Mouse (Mus musculus) left cerebral cortex, postnatal 36 days (tissue): ENCODE results near the gene Slc28a1. TPM values are rescaled to one million over a fixed set of nuclear protein-coding genes. Genes with fewer than 3 reads are reported as not detected.
A peak's percentile ranks its signal among the peaks of the same experiment; 100 is the strongest.
"Not testable (repeated sequence)": the region's sequence is repeated elsewhere in the genome, so short reads cannot be mapped to it uniquely, and the experiment has no call there.

Source experiments
- DNase-seq, 2 experiments: peaks; one replicate each; pipeline ENCODE4 v3.0.0; 2021 to 2022; ENCODE audit warnings: low spot score in 2 of 2, mixed read lengths in 1 of 2
- intact Hi-C: fragments of 180-260 bp; cut with DNase I; formaldehyde crosslinking; loops from one replicate; pipeline ENCODE4 v1.15.1; 2025
- total RNA-seq, 2 experiments: library from RNA; stranded (reverse); gene quantifications; 2 replicates each; pipeline ENCODE4 v1.2.3; 2021

Gene Slc28a1
- total RNA-seq, 2 experiments from 2014 or later = 0.27 to 0.30 TPM

- DNase-seq = no peak
- intact Hi-C loops = no loop called here
Measured at GRCm38 (mm10) chr7:81158933-81159332, 44.3 kb downstream of the Slc28a1 start.

- intact Hi-C loops = loop anchor here (10.0 kb wide), 1 partner anchor 613 kb away; no protein-coding TSS in a partner anchor
- no peak for DNase-seq
Measured at GRCm38 (mm10) chr7:81161666-81162065, 47.1 kb downstream of the Slc28a1 start.

GRCm38 (mm10) chr7:81162345-81162744 is 47.7 kb downstream of the Slc28a1 start:
- DNase-seq = peak; percentile 60 to 64
- intact Hi-C loops = loop anchor here (10.0 kb wide), 1 partner anchor 612 kb away; no protein-coding TSS in a partner anchor

- DNase-seq = no peak
- intact Hi-C loops = loop anchor here (10.0 kb wide), 1 partner anchor 610 kb away; no protein-coding TSS in a partner anchor
Measured at GRCm38 (mm10) chr7:81164411-81164810, 49.8 kb downstream of the Slc28a1 start.

- intact Hi-C loops = loop anchor here (2.0 to 10.0 kb wide), 3 partner anchors 155 to 608 kb away; no protein-coding TSS in a partner anchor
- peak in 1 of 2 experiments; percentile 16 for DNase-seq
Measured at GRCm38 (mm10) chr7:81167124-81167523, 52.5 kb downstream of the Slc28a1 start.

GRCm38 (mm10) chr7:81169351-81169750 is 54.8 kb downstream of the Slc28a1 start:
- intact Hi-C loops = loop anchor here (5.0 to 10.0 kb wide), 2 partner anchors 153 to 605 kb away; no protein-coding TSS in a partner anchor
- DNase-seq = no peak

GRCm38 (mm10) chr7:81173931-81174330 is 59.3 kb downstream of the Slc28a1 start:
- DNase-seq = no peak
- intact Hi-C loops = no loop called here

- no peak for DNase-seq
- intact Hi-C loops = no loop called here
Measured at GRCm38 (mm10) chr7:81174654-81175053, 60.1 kb downstream of the Slc28a1 start.

GRCm38 (mm10) chr7:81176187-81176769 is 61.7 kb downstream of the Slc28a1 start:
- DNase-seq = no peak
- intact Hi-C loops = no loop called here

- peak; percentile 16 to 38 for DNase-seq
- intact Hi-C loops = no loop called here
Measured at GRCm38 (mm10) chr7:81179494-81179893, 64.9 kb downstream of the Slc28a1 start.

- no peak for DNase-seq
- intact Hi-C loops = no loop called here
Measured at GRCm38 (mm10) chr7:81182492-81183175, 68.0 kb downstream of the Slc28a1 start.

GRCm38 (mm10) chr7:81183181-81183580 is 68.6 kb downstream of the Slc28a1 start:
- DNase-seq = no peak
- intact Hi-C loops = no loop called here

GRCm38 (mm10) chr7:81184136-81184535 is 69.5 kb downstream of the Slc28a1 start:
- DNase-seq = no peak
- intact Hi-C loops = no loop called here

GRCm38 (mm10) chr7:81184651-81185050 is 70.1 kb downstream of the Slc28a1 start:
- no peak for DNase-seq
- intact Hi-C loops = no loop called here

- intact Hi-C loops = not testable (repeated sequence)
Measured at GRCm38 (mm10) chr7:81186036-81186435, 71.4 kb downstream of the Slc28a1 start.

GRCm38 (mm10) chr7:81189180-81189579 is 74.6 kb downstream of the Slc28a1 start:
- intact Hi-C loops = no loop called here
- DNase-seq = no peak

More at GRCm38 (mm10) chr7:81186036-81186435, 71.4 kb downstream of the Slc28a1 start:
- not testable (repeated sequence) for DNase-seq

GRCm38 (mm10) chr7:81195509-81195908 is 80.9 kb downstream of the Slc28a1 start:
- intact Hi-C loops = no loop called here
- no peak for DNase-seq

- no peak for DNase-seq
- intact Hi-C loops = no loop called here
Measured at GRCm38 (mm10) chr7:81196796-81197195, 82.2 kb downstream of the Slc28a1 start.

GRCm38 (mm10) chr7:81198538-81198937 is 83.9 kb downstream of the Slc28a1 start:
- no peak for DNase-seq
- intact Hi-C loops = no loop called here

GRCm38 (mm10) chr7:81199109-81199508 is 84.5 kb downstream of the Slc28a1 start:
- intact Hi-C loops = no loop called here
- DNase-seq = no peak

- intact Hi-C loops = no loop called here
- no peak for DNase-seq
Measured at GRCm38 (mm10) chr7:81199757-81200156, 85.2 kb downstream of the Slc28a1 start.
